Mouse (Mus musculus) spleen, adult 10 weeks (tissue): ENCODE data around the gene Osbp2. TPM values are rescaled to one million over a fixed set of nuclear protein-coding genes. Genes with fewer than 3 reads are reported as not detected.

Experiments
- polyA plus RNA-seq: library from polyadenylated mRNA; stranded (reverse); fragments of 350-450 nt; fragmentation: Illumina TruSeq; extraction: RNeasy Lipid Tissue Mini Kit (QIAGEN cat#74804); gene quantifications from one replicate; pipeline ENCODE4 v1.2.3, GENCODE M21; 2015; ENCODE audit warnings: low replicate concordance; ENCODE audit not compliant: insufficient read depth

The Osbp2 gene
- not detected for polyA plus RNA-seq

GRCm38 (mm10) chr11:3863454-3864112 lies at the start of gene Osbp2:
Osbp2 (minus strand) TSS chr11:3863903.

GRCm38 (mm10) chr11:3894406-3895281 lies 30.9 kb upstream of the Osbp2 start, which contains the start of the genes 4921536K21Rik and Dusp18:
4921536K21Rik (minus strand) TSS chr11:3895098.
Dusp18 (plus strand) TSS chr11:3895240.

Other genes starting within 250 kb of the Osbp2 start
- 45.8 TPM for gene Morc2a, start 214.7 kb downstream of the Osbp2 start, polyA plus RNA-seq
- gene 4921536K21Rik, start 31.2 kb upstream of the Osbp2 start, polyA plus RNA-seq, result not detected
- 0.59 TPM for gene Dusp18, start 31.3 kb upstream of the Osbp2 start, polyA plus RNA-seq
- 0.43 TPM for gene Slc35e4, start 50.8 kb upstream of the Osbp2 start, polyA plus RNA-seq
- 39.0 TPM for gene Tcn2, start 68.3 kb upstream of the Osbp2 start, polyA plus RNA-seq
- gene Pes1, start 100.1 kb upstream of the Osbp2 start, polyA plus RNA-seq, result 99.8 TPM
- not detected for gene 4930556J24Rik, start 112.9 kb upstream of the Osbp2 start, polyA plus RNA-seq
- not detected for gene Gal3st1, start 119.7 kb upstream of the Osbp2 start, polyA plus RNA-seq
- not detected for gene Sec14l4, start 167.6 kb upstream of the Osbp2 start, polyA plus RNA-seq
- not detected for gene Sec14l3, start 200.9 kb upstream of the Osbp2 start, polyA plus RNA-seq
- 2.1 TPM for gene Mtfp1, start 231.5 kb upstream of the Osbp2 start, polyA plus RNA-seq